Mouse (Mus musculus): ENCODE results near the gene Pnp2. TPM values are rescaled to one million over a fixed set of nuclear protein-coding genes. Genes with fewer than 3 reads are reported as not detected.
"Not testable (repeated sequence)": the region's sequence is repeated elsewhere in the genome, so short reads cannot be mapped to it uniquely, and the experiment has no call there.

Pnp2 gene
- total RNA-seq, 4 experiments from 2014 or later: 0.29 to 0.64 (median 0.52) TPM; not detected in 1

- DNase-seq (ENCODE audit: low spot score in 2 of 2): not testable (repeated sequence)
Measured at GRCm38 (mm10) chr14:50956724-50957123, 932 bp downstream of the Pnp2 start.

GRCm38 (mm10) chr14:50957146-50957545 lies 1.4 kb downstream of the Pnp2 start:
- not testable (repeated sequence) for DNase-seq (ENCODE audit: low spot score in 2 of 2)

GRCm38 (mm10) chr14:50958289-50958995 lies 2.6 kb downstream of the Pnp2 start:
- not testable (repeated sequence) for DNase-seq (ENCODE audit: low spot score in 2 of 2)

GRCm38 (mm10) chr14:50968216-50968980 lies 12.6 kb downstream of the Pnp2 start:
- no peak for DNase-seq (ENCODE audit: low spot score in 2 of 2)

- DNase-seq (ENCODE audit: low spot score in 2 of 2): no peak
Measured at GRCm38 (mm10) chr14:50969041-50969440, 13.2 kb downstream of the Pnp2 start.

GRCm38 (mm10) chr14:50969558-50970544 lies 14.1 kb downstream of the Pnp2 start:
- no peak for DNase-seq (ENCODE audit: low spot score in 2 of 2)

GRCm38 (mm10) chr14:50970822-50971221 lies 15.0 kb downstream of the Pnp2 start:
- DNase-seq (ENCODE audit: low spot score in 2 of 2): no peak

GRCm38 (mm10) chr14:50973054-50973453 lies 17.3 kb downstream of the Pnp2 start:
- DNase-seq (ENCODE audit: low spot score in 2 of 2): not testable (repeated sequence)

GRCm38 (mm10) chr14:50973700-50974099 lies 17.9 kb downstream of the Pnp2 start:
- no peak for DNase-seq (ENCODE audit: low spot score in 2 of 2)

- DNase-seq (ENCODE audit: low spot score in 2 of 2): no peak
Measured at GRCm38 (mm10) chr14:50975001-50975400, 19.2 kb downstream of the Pnp2 start.

GRCm38 (mm10) chr14:50976674-50977073 lies 20.9 kb downstream of the Pnp2 start:
- no peak for DNase-seq (ENCODE audit: low spot score in 2 of 2)

- DNase-seq (ENCODE audit: low spot score in 2 of 2): not testable (repeated sequence)
Measured at GRCm38 (mm10) chr14:50978451-50978850, 22.7 kb downstream of the Pnp2 start.

GRCm38 (mm10) chr14:50979631-50980030 lies 23.8 kb downstream of the Pnp2 start:
- no peak for DNase-seq (ENCODE audit: low spot score in 2 of 2)

GRCm38 (mm10) chr14:50981207-50981606 lies 25.4 kb downstream of the Pnp2 start:
- no peak for DNase-seq (ENCODE audit: low spot score in 2 of 2)

- DNase-seq (ENCODE audit: low spot score in 2 of 2): no peak
Measured at GRCm38 (mm10) chr14:50981837-50982236, 26.0 kb downstream of the Pnp2 start.

GRCm38 (mm10) chr14:50987668-50988067 lies 31.9 kb downstream of the Pnp2 start:
- no peak for DNase-seq (ENCODE audit: low spot score in 2 of 2)

- DNase-seq (ENCODE audit: low spot score in 2 of 2): no peak
Measured at GRCm38 (mm10) chr14:50991037-50991436, 35.2 kb downstream of the Pnp2 start.

- DNase-seq (ENCODE audit: low spot score in 2 of 2): no peak
Measured at GRCm38 (mm10) chr14:50997088-50997487, 41.3 kb downstream of the Pnp2 start.

- DNase-seq (ENCODE audit: low spot score in 2 of 2): no peak
Measured at GRCm38 (mm10) chr14:50997999-50998666, 42.3 kb downstream of the Pnp2 start.

- DNase-seq (ENCODE audit: low spot score in 2 of 2): no peak
Measured at GRCm38 (mm10) chr14:51007152-51007801, 51.5 kb downstream of the Pnp2 start, which contains the start of gene Rnase10. Rnase10 (plus strand) TSS chr14:51007751.

Measured in gastrocnemius, adult 8-10 months (tissue).